Mouse (Mus musculus): ENCODE measurements around the gene Ranbp3. TPM values are rescaled to one million over a fixed set of nuclear protein-coding genes. Genes with fewer than 3 reads are reported as not detected.

The Ranbp3 gene
- total and polyA plus RNA-seq, 2 experiments: 14.3 to 38.7 TPM

DNA sequence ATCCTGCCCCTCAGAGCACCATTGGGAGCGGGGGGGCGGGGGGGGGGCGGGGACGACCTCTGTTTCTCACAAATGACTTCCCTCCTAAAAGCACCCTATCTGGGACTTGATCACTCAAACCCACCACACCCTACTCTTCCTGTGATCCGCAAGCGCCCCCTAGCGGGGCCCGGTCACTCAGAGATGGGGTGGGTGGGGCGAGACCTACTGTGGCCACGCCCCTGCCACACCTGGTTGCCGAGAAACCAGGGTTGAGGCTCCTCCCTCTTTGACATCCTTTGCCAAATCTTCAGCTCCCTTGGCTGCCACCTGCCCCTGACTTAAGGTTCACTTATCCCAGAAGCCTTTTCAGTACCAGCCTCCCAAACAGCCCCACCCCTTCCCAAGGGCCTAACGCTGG is 85.0 kb downstream of the Ranbp3 start:
- Histone ChIP-seq H3K36me3 (ENCODE audit: control insufficient read depth, insufficient read depth, low read length) (no peaks in the 10 kb centered on the region), H3K4me3 (ENCODE audit: insufficient read depth, low read depth, low read length) (no peak overlapping the region), H3K4me1 (ENCODE audit: control insufficient read depth, insufficient read depth, low read length) (peaks cover 9% of the 10 kb centered on the region), H3K27me3 (ENCODE audit: control insufficient read depth, insufficient read depth, low read length) (no peaks in the 10 kb centered on the region; the same call in 1 of the 2 replicates), H3K27ac (replicated peaks; ENCODE audit: insufficient read depth, low read depth, low read length) (no peak overlapping the region), H3K79me2 (ENCODE audit: control insufficient read depth, insufficient read depth, low read length) (no peaks in the 10 kb centered on the region), H3K9ac (ENCODE audit: low read depth, low read length) (no peak overlapping the region)
- TF ChIP-seq POLR2A (IDR thresholded peaks at IDR 0.05; ENCODE audit: extremely low read depth, insufficient read depth, low read length) (no peak), CTCF (IDR thresholded peaks at IDR 0.05; ENCODE audit: low read depth, low read length) (peak; percentile 55)
- WGBS: 8% methylated on average over 12 of the region's 12 CpGs
- DNase-seq (ENCODE audit: extremely low read depth, low read depth, low spot score): peak; percentile 33

DNA sequence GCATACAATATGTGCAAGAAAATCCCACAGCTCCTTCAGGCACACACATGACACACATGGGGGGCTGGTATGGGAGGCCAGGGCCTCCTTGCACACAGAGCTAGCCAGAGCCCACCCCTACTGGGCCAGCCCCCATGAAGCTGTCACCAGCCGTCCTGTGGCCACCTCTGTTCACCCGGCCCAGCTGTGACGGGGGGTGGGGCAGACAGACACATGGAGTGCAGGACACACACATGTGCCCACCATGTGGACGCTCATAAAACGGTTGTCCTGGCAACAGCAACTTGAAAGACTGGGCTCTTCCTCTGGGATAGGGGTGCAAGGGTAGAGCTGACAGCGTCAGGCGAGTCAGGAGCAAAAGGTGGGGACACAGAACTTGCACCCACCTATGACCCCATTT is 86.2 kb downstream of the Ranbp3 start:
- Histone ChIP-seq H3K27me3 (ENCODE audit: control insufficient read depth, insufficient read depth, low read length) (no peaks in the 10 kb centered on the region; the same call in 1 of the 2 replicates), H3K36me3 (ENCODE audit: control insufficient read depth, insufficient read depth, low read length) (no peaks in the 10 kb centered on the region), H3K79me2 (ENCODE audit: control insufficient read depth, insufficient read depth, low read length) (no peaks in the 10 kb centered on the region), H3K4me1 (ENCODE audit: control insufficient read depth, insufficient read depth, low read length) (peaks cover 10% of the 10 kb centered on the region), H3K4me3 (ENCODE audit: insufficient read depth, low read depth, low read length) (no peak overlapping the region), H3K9ac (ENCODE audit: low read depth, low read length) (no peak overlapping the region), H3K27ac (replicated peaks; ENCODE audit: insufficient read depth, low read depth, low read length) (no peak overlapping the region)
- WGBS: 84% methylated on average over 7 of the region's 7 CpGs
- DNase-seq (ENCODE audit: extremely low read depth, low read depth, low spot score): no peak
- TF ChIP-seq POLR2A (IDR thresholded peaks at IDR 0.05; ENCODE audit: extremely low read depth, insufficient read depth, low read length) (no peak), CTCF (IDR thresholded peaks at IDR 0.05; ENCODE audit: low read depth, low read length) (no peak)

DNA sequence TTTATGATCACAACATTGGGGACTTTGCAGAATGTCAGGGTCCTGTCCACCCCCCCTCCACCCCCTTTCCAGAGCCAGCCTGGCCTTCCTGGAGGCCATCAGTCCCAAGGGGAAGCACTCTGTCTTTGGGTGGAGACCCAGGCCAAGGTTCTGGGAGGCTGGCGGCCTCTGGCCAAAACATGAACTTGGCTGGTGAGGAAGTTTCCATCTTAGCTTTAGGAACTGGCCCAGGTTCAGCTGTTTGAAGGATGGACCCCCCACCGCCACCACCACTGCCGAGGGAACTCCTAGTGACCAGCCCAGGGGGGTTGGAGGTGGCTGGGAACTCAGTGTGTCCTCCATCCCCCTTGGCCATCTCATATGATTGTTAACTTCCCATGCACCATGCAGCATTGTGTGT is 88.0 kb downstream of the Ranbp3 start:
- TF ChIP-seq POLR2A (IDR thresholded peaks at IDR 0.05; ENCODE audit: extremely low read depth, insufficient read depth, low read length) (no peak), CTCF (IDR thresholded peaks at IDR 0.05; ENCODE audit: low read depth, low read length) (no peak)
- Histone ChIP-seq H3K4me1 (ENCODE audit: control insufficient read depth, insufficient read depth, low read length) (peaks cover 15% of the 10 kb centered on the region), H3K79me2 (ENCODE audit: control insufficient read depth, insufficient read depth, low read length) (no peaks in the 10 kb centered on the region), H3K4me3 (ENCODE audit: insufficient read depth, low read depth, low read length) (no peak overlapping the region), H3K27me3 (ENCODE audit: control insufficient read depth, insufficient read depth, low read length) (no peaks in the 10 kb centered on the region), H3K27ac (replicated peaks; ENCODE audit: insufficient read depth, low read depth, low read length) (no peak overlapping the region), H3K9ac (ENCODE audit: low read depth, low read length) (no peak overlapping the region), H3K36me3 (ENCODE audit: control insufficient read depth, insufficient read depth, low read length) (no peaks in the 10 kb centered on the region)
- WGBS: 82% methylated on average over 3 of the region's 3 CpGs
- DNase-seq (ENCODE audit: extremely low read depth, low read depth, low spot score): no peak

Other genes with a start within 250 kb of the Ranbp3 start
- 4.4 and 6.0 TPM in 2 replicates for gene Ptprs, start 196.8 kb upstream of the Ranbp3 start, total RNA-seq (2014; rRNA removed)
- gene Ptprs, start 196.8 kb upstream of the Ranbp3 start, polyA plus RNA-seq (2012; rRNA removed): 7.5 and 10.2 TPM in 2 replicates
- gene Znrf4, start 160.9 kb upstream of the Ranbp3 start, total RNA-seq (2014; rRNA removed): not detected in 2 replicates
- not detected in 2 replicates for gene Znrf4, start 160.9 kb upstream of the Ranbp3 start, polyA plus RNA-seq (2012; rRNA removed)
- gene Gm20219, start 118.9 kb upstream of the Ranbp3 start, total RNA-seq (2014; rRNA removed): not detected in 2 replicates
- gene Gm20219, start 118.9 kb upstream of the Ranbp3 start, polyA plus RNA-seq (2012; rRNA removed): 0.14 and 0.31 TPM in 2 replicates
- gene Safb2, start 88.7 kb upstream of the Ranbp3 start, total RNA-seq (2014; rRNA removed): 30.6 and 32.8 TPM in 2 replicates
- 41.7 and 62.3 TPM in 2 replicates for gene Safb2, start 88.7 kb upstream of the Ranbp3 start, polyA plus RNA-seq (2012; rRNA removed)
- 20.8 and 22.9 TPM in 2 replicates for gene Safb, start 88.5 kb upstream of the Ranbp3 start, total RNA-seq (2014; rRNA removed)
- gene Safb, start 88.5 kb upstream of the Ranbp3 start, polyA plus RNA-seq (2012; rRNA removed): 36.6 and 56.2 TPM in 2 replicates
- 201 and 208 TPM in 2 replicates for gene 2410015M20Rik, start 63.5 kb upstream of the Ranbp3 start, total RNA-seq (2014; rRNA removed)
- 214 and 259 TPM in 2 replicates for gene 2410015M20Rik, start 63.5 kb upstream of the Ranbp3 start, polyA plus RNA-seq (2012; rRNA removed)
- gene Rpl36, start 59.9 kb upstream of the Ranbp3 start, total RNA-seq (2014; rRNA removed): 820 and 1,038 TPM in 2 replicates
- 845 and 1,134 TPM in 2 replicates for gene Rpl36, start 59.9 kb upstream of the Ranbp3 start, polyA plus RNA-seq (2012; rRNA removed)
- 81.0 and 89.5 TPM in 2 replicates for gene Lonp1, start 46.4 kb upstream of the Ranbp3 start, total RNA-seq (2014; rRNA removed)
- gene Lonp1, start 46.4 kb upstream of the Ranbp3 start, polyA plus RNA-seq (2012; rRNA removed): 124 and 129 TPM in 2 replicates
- gene Catsperd, start 45.2 kb upstream of the Ranbp3 start, total RNA-seq (2014; rRNA removed): 1.0 and 1.1 TPM in 2 replicates
- gene Catsperd, start 45.2 kb upstream of the Ranbp3 start, polyA plus RNA-seq (2012; rRNA removed): 0.70 and 4.0 TPM in 2 replicates
- 110 and 146 TPM in 2 replicates for gene Ndufa11, start 44.5 kb downstream of the Ranbp3 start, total RNA-seq (2014; rRNA removed)
- 462 and 466 TPM in 2 replicates for gene Ndufa11, start 44.5 kb downstream of the Ranbp3 start, polyA plus RNA-seq (2012; rRNA removed)
- 8.9 and 10.7 TPM in 2 replicates for gene Vmac, start 44.7 kb downstream of the Ranbp3 start, total RNA-seq (2014; rRNA removed)
- 12.3 and 15.2 TPM in 2 replicates for gene Vmac, start 44.7 kb downstream of the Ranbp3 start, polyA plus RNA-seq (2012; rRNA removed)
- 0.83 and 1.3 TPM in 2 replicates for gene Nrtn, start 84.2 kb downstream of the Ranbp3 start, total RNA-seq (2014; rRNA removed)
- gene Nrtn, start 84.2 kb downstream of the Ranbp3 start, polyA plus RNA-seq (2012; rRNA removed): 1.9 and 3.6 TPM in 2 replicates
- 7.2 and 11.9 TPM in 2 replicates for gene Dus3l, start 91.5 kb downstream of the Ranbp3 start, total RNA-seq (2014; rRNA removed)
- 19.7 and 25.7 TPM in 2 replicates for gene Dus3l, start 91.5 kb downstream of the Ranbp3 start, polyA plus RNA-seq (2012; rRNA removed)
- gene Prr22, start 97.0 kb downstream of the Ranbp3 start, total RNA-seq (2014; rRNA removed): 0.18 TPM in 1 of 2 replicates, not detected in the other
- 0.85 and 1.5 TPM in 2 replicates for gene Prr22, start 97.0 kb downstream of the Ranbp3 start, polyA plus RNA-seq (2012; rRNA removed)
- gene Rfx2, start 157.7 kb downstream of the Ranbp3 start, total RNA-seq (2014; rRNA removed): 0.18 and 0.54 TPM in 2 replicates
- gene Rfx2, start 157.7 kb downstream of the Ranbp3 start, polyA plus RNA-seq (2012; rRNA removed): 0.87 and 1.0 TPM in 2 replicates
- not detected in 2 replicates for gene Acsbg2, start 201.2 kb downstream of the Ranbp3 start, total RNA-seq (2014; rRNA removed)
- not detected in 2 replicates for gene Acsbg2, start 201.2 kb downstream of the Ranbp3 start, polyA plus RNA-seq (2012; rRNA removed)
- not detected in 2 replicates for gene 1700061G19Rik, start 202.2 kb downstream of the Ranbp3 start, total RNA-seq (2014; rRNA removed)
- gene 1700061G19Rik, start 202.2 kb downstream of the Ranbp3 start, polyA plus RNA-seq (2012; rRNA removed): 0.02 TPM in 1 of 2 replicates, not detected in the other

All from liver, adult 2 months (tissue).